Mouse (Mus musculus) myocyte (in vitro differentiated cells): ENCODE measurements around the gene Hps1. TPM values are rescaled to one million over a fixed set of nuclear protein-coding genes. Genes with fewer than 3 reads are reported as not detected.
A peak's percentile ranks its signal among the peaks of the same experiment; 100 is the strongest.

ENCODE experiments used
- H3K27me3 ChIP-seq: one replicate; pipeline ENCODE4 v1.6.1; 2011; ENCODE audit not compliant: control insufficient read depth, insufficient read depth, insufficient read length
- H3K36me3 ChIP-seq: one replicate; pipeline ENCODE4 v1.6.1; 2011; ENCODE audit not compliant: control insufficient read depth, insufficient read depth
- H3K4me2 ChIP-seq: one replicate; pipeline ENCODE4 v1.6.1; 2011; ENCODE audit warnings: low read depth, control low read depth
- H3K4me3 ChIP-seq: one replicate; pipeline ENCODE4 v1.5.1; 2011; ENCODE audit warnings: mild to moderate bottlenecking, control low read depth, moderate library complexity
- H3K79me2 ChIP-seq: one replicate; pipeline ENCODE4 v1.6.1; 2011; ENCODE audit not compliant: control insufficient read depth, insufficient read depth
- H3ac ChIP-seq: one replicate; pipeline ENCODE4 v1.6.1; 2011; ENCODE audit not compliant: control insufficient read depth, insufficient read length
- CEBPB ChIP-seq: IDR thresholded peaks from 2 replicates; pipeline ENCODE4 v1.6.1; 2011; ENCODE audit warnings: mild to moderate bottlenecking, moderate library complexity; ENCODE audit not compliant: poor library complexity, insufficient read depth, severe bottlenecking
- E2F4 ChIP-seq: IDR thresholded peaks from one replicate; pipeline ENCODE4 v1.6.1; 2011; ENCODE audit warnings: mild to moderate bottlenecking, control low read depth, moderate library complexity; ENCODE audit not compliant: insufficient read depth
- MAX ChIP-seq: IDR thresholded peaks from one replicate; pipeline ENCODE4 v1.6.1; 2011; ENCODE audit warnings: low read depth, mild to moderate bottlenecking, control low read depth
- MYOD1 ChIP-seq, 3 experiments: IDR thresholded peaks; one replicate each; pipeline ENCODE4 v1.6.1; 2011; ENCODE audit warnings: control low read depth in 2 of 3, low read depth in 2 of 3, mild to moderate bottlenecking in 2 of 3, moderate library complexity in 1 of 3; ENCODE audit not compliant: insufficient read length in 2 of 3, control insufficient read depth in 1 of 3
- MYOG ChIP-seq, 3 experiments: IDR thresholded peaks; one replicate each; pipeline ENCODE4 v1.6.1; 2011; ENCODE audit warnings: control low read depth in 2 of 3, low read depth in 2 of 3, mild to moderate bottlenecking in 2 of 3; ENCODE audit not compliant: insufficient read length in 2 of 3, control insufficient read depth in 1 of 3, insufficient read depth in 1 of 3
- POLR2A ChIP-seq: IDR thresholded peaks from one replicate; pipeline ENCODE4 v1.6.1; 2011; ENCODE audit warnings: low read depth, mild to moderate bottlenecking, control low read depth, moderate library complexity; ENCODE audit not compliant: insufficient read length
- POLR2AphosphoS2 ChIP-seq: IDR thresholded peaks from one replicate; pipeline ENCODE4 v1.6.1; 2011; ENCODE audit warnings: low read depth, control low read depth; ENCODE audit not compliant: insufficient read length
- REST ChIP-seq: IDR thresholded peaks from one replicate; pipeline ENCODE4 v1.6.1; 2011; ENCODE audit warnings: mild to moderate bottlenecking, control low read depth, moderate library complexity; ENCODE audit not compliant: insufficient read depth, insufficient read length
- SRF ChIP-seq: IDR thresholded peaks from one replicate; pipeline ENCODE4 v1.6.1; 2011; ENCODE audit warnings: low read depth; ENCODE audit not compliant: control insufficient read depth, insufficient read length
- TCF12 ChIP-seq: IDR thresholded peaks from one replicate; pipeline ENCODE4 v1.6.1; 2011; ENCODE audit warnings: mild to moderate bottlenecking, control low read depth; ENCODE audit not compliant: poor library complexity, insufficient read depth, severe bottlenecking
- TCF3 ChIP-seq: IDR thresholded peaks from one replicate; pipeline ENCODE4 v1.6.1; 2011; ENCODE audit warnings: low read depth, control low read depth; ENCODE audit not compliant: insufficient read length
- USF1 ChIP-seq: IDR thresholded peaks from one replicate; pipeline ENCODE4 v1.6.1; 2011; ENCODE audit warnings: low read depth, mild to moderate bottlenecking, control low read depth, moderate library complexity
- polyA plus RNA-seq: library from polyadenylated mRNA; unstranded; fragments of >200 nt; fragmentation: generic; extraction: Trizol; gene quantifications from one replicate; pipeline ENCODE4 v1.2.1, GENCODE M21; 2012; ENCODE audit warnings: missing spikeins

The Hps1 gene
- polyA plus RNA-seq, result 9.5 TPM

- Histone ChIP-seq H3K79me2 (no peaks in the 10 kb centered on the region), H3ac (peak within 1 kb of the TSS; percentile 8), H3K27me3 (no peaks in the 10 kb centered on the region), H3K4me3 (peak within 1 kb of the TSS; percentile 31), H3K4me2 (peak within 1 kb of the TSS; percentile 90), H3K36me3 (no peaks in the 10 kb centered on the region)
- no peak for TF ChIP-seq REST
- TF ChIP-seq MYOG (IDR thresholded peaks at IDR 0.05; ENCODE audit: control insufficient read depth in 1 of 3, insufficient read depth in 1 of 3, insufficient read length in 2 of 3, low read depth in 2 of 3), result peak in 1 of 3 experiments; percentile 38
- peak in 1 of 3 experiments; percentile 43 for TF ChIP-seq MYOD1 (IDR thresholded peaks at IDR 0.05; ENCODE audit: control insufficient read depth in 1 of 3, insufficient read length in 2 of 3, low read depth in 2 of 3)
- TF ChIP-seq TCF3, result no peak
- peak; percentile 95 for TF ChIP-seq USF1
- peak; percentile 86 for TF ChIP-seq POLR2AphosphoS2
- no peak for TF ChIP-seq E2F4
- TF ChIP-seq POLR2A, result peak; percentile 83
Observed at GRCm38 (mm10) chr19:42779531-42780155, at the start of gene Hps1. TSS of gene Hps1 (minus strand) at chr19:42779978.

- no peak for TF ChIP-seq MYOD1 (IDR thresholded peaks at IDR 0.05; ENCODE audit: control insufficient read depth in 1 of 3, insufficient read length in 2 of 3, low read depth in 2 of 3)
- no peak for TF ChIP-seq E2F4
- no peak for TF ChIP-seq CEBPB
- TF ChIP-seq MAX, result no peak
- no peak for TF ChIP-seq REST
- no peak for TF ChIP-seq TCF12
- TF ChIP-seq SRF, result no peak
- no peak for TF ChIP-seq POLR2A
- no peak for TF ChIP-seq TCF3
- TF ChIP-seq POLR2AphosphoS2, result no peak
- no peak for TF ChIP-seq MYOG (IDR thresholded peaks at IDR 0.05; ENCODE audit: control insufficient read depth in 1 of 3, insufficient read depth in 1 of 3, insufficient read length in 2 of 3, low read depth in 2 of 3)
- TF ChIP-seq USF1, result no peak
- H3K4me3 ChIP-seq, result no peak overlapping the region
- H3K27me3 ChIP-seq, result no peaks in the 10 kb centered on the region
- no peaks in the 10 kb centered on the region for H3K79me2 ChIP-seq
- no peaks in the 10 kb centered on the region for H3K36me3 ChIP-seq
- H3K4me2 ChIP-seq, result no peak overlapping the region
- H3ac ChIP-seq, result no peak overlapping the region
Observed at GRCm38 (mm10) chr19:42829196-42829595, 49.4 kb upstream of the Hps1 start.

GRCm38 (mm10) chr19:42827843-42828242, 48.1 kb upstream of the Hps1 start:
- Histone ChIP-seq H3ac (no peak overlapping the region), H3K4me3 (no peak overlapping the region), H3K4me2 (no peak overlapping the region), H3K27me3 (no peaks in the 10 kb centered on the region), H3K36me3 (no peaks in the 10 kb centered on the region), H3K79me2 (no peaks in the 10 kb centered on the region)
- TF ChIP-seq MYOD1 (IDR thresholded peaks at IDR 0.05; ENCODE audit: control insufficient read depth in 1 of 3, insufficient read length in 2 of 3, low read depth in 2 of 3) (no peak), TCF3 (no peak), CEBPB (no peak), E2F4 (no peak), USF1 (no peak), TCF12 (no peak), REST (no peak), POLR2AphosphoS2 (no peak), MAX (no peak), SRF (no peak), MYOG (IDR thresholded peaks at IDR 0.05; ENCODE audit: control insufficient read depth in 1 of 3, insufficient read depth in 1 of 3, insufficient read length in 2 of 3, low read depth in 2 of 3) (no peak), POLR2A (no peak)

- Histone ChIP-seq H3K36me3 (no peaks in the 10 kb centered on the region), H3K4me3 (no peak overlapping the region), H3K27me3 (no peaks in the 10 kb centered on the region), H3K4me2 (no peak overlapping the region), H3K79me2 (no peaks in the 10 kb centered on the region), H3ac (no peak overlapping the region)
- TF ChIP-seq E2F4 (no peak), MYOG (IDR thresholded peaks at IDR 0.05; ENCODE audit: control insufficient read depth in 1 of 3, insufficient read depth in 1 of 3, insufficient read length in 2 of 3, low read depth in 2 of 3) (no peak), TCF3 (no peak), TCF12 (no peak), USF1 (no peak), MAX (no peak), REST (no peak), POLR2A (no peak), POLR2AphosphoS2 (no peak), MYOD1 (IDR thresholded peaks at IDR 0.05; ENCODE audit: control insufficient read depth in 1 of 3, insufficient read length in 2 of 3, low read depth in 2 of 3) (no peak), SRF (no peak), CEBPB (no peak)
Observed at GRCm38 (mm10) chr19:42820109-42820508, 40.3 kb upstream of the Hps1 start.
